Comparison of ENCODE assay signal across 12 mouse cellular contexts in the genomic region with DNA sequence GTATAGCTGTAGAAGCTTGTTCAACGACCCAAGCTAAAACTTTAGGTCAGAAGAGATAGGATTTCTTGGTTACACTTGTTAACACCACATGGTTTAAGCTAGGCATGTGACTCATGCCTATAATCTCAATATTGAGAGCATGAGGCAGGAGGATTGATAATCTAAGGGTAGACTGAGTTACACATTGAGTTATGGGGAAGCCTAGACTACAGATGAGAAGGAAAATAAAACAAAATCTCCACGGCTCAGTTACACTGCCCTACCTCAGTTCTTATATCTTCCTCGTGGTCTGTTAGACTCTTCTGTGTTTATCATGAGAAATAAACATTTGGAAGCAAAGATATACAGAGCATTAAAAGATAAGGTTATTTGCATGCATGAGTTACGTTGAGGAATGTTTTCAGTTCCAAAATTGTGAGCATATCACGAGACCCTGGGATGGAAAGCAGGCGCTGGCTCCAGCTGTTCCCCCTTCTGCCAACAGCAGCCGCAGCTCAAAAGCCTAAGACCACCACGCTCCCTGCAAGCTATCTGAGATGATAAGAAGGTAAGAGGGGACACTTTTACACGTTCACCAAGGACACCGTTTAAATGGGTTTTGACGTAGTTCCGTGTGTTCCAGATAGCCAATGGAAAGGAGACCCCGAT.
"Had no signal": no experiment of that assay in that cellular context is flagged by ENCODE, and none has a peak within 500 bp of the region (broad histone marks: within the 10 kb centered on the region; RNA-seq: fewer than 3 reads in every experiment).

No protein-coding gene starts in this region.

- H3K4me1 ChIP-seq: kidney, embryonic 15.5 days; limb, embryonic 15.5 days; neural tube, embryonic 12.5 days had no signal

- H3K9ac ChIP-seq: kidney, embryonic 15.5 days; limb, embryonic 15.5 days; liver, embryonic 13.5 days; liver, postnatal 0 days; neural tube, embryonic 12.5 days had no signal

- H3K9me3 ChIP-seq: kidney, embryonic 15.5 days; limb, embryonic 15.5 days; liver, embryonic 13.5 days; neural tube, embryonic 12.5 days had no signal

- H3K27ac ChIP-seq: kidney, embryonic 15.5 days; left cerebral cortex, adult 2 months; limb, embryonic 15.5 days; liver, embryonic 13.5 days; neural tube, embryonic 12.5 days had no signal

- H3K27me3 ChIP-seq: kidney, embryonic 15.5 days; limb, embryonic 15.5 days; neural tube, embryonic 12.5 days had no signal

- DNase-seq: kidney, adult 18-20 months; kidney, postnatal 14 days; liver, embryonic 13.5 days; liver, postnatal 0 days; midbrain, embryonic 14.5 days; thymus, adult 2 months; thymus, postnatal 36 days had no signal

- H3K4me3 ChIP-seq: kidney, embryonic 15.5 days; left cerebral cortex, adult 2 months; limb, embryonic 15.5 days; liver, embryonic 13.5 days; neural tube, embryonic 12.5 days had no signal

- H3K4me2 ChIP-seq: kidney, embryonic 15.5 days; limb, embryonic 15.5 days; liver, embryonic 13.5 days; neural tube, embryonic 12.5 days had no signal

- H3K36me3 ChIP-seq: kidney, embryonic 15.5 days; limb, embryonic 15.5 days; liver, embryonic 13.5 days; neural tube, embryonic 12.5 days had no signal

- ATAC-seq: inflammation-experienced regulatory T-cells, adult 6 months; liver, postnatal 0 days had no signal
